ENCODE assay signal across 15 mouse cellular contexts in genomic region chr12:113028067-113028466, GRCm38 (mm10). TPM values are rescaled to one million over a fixed set of nuclear protein-coding genes. Genes with fewer than 3 reads are reported as not detected.
DNase-seq lines count a peak whose midpoint lies in the region; ATAC-seq and TF ChIP-seq lines count a peak whose summit lies in the region.
"Had no signal": no experiment of that assay in that cellular context is flagged by ENCODE, and none has a peak within 500 bp of the region (broad histone marks: within the 10 kb centered on the region; RNA-seq: fewer than 3 reads in every experiment).

No protein-coding gene starts in this region.

- no peak overlapping the region for H3K9ac ChIP-seq in forebrain, embryonic 16.5 days (replicated peaks; ENCODE audit: low read depth, low read length)
- H3K9ac ChIP-seq in hindbrain, postnatal 0 days (replicated peaks; ENCODE audit: low read length): no peak overlapping the region
- no peak overlapping the region for H3K9ac ChIP-seq in neural tube, embryonic 15.5 days (replicated peaks)
- no peak overlapping the region for H3K9ac ChIP-seq in kidney, embryonic 14.5 days (ENCODE audit: low read depth, low read length)
- H3K9ac ChIP-seq: liver, embryonic 14.5 days; stomach, embryonic 15.5 days had no signal

- no peak for TF ChIP-seq CTCF in hindbrain, postnatal 0 days (IDR thresholded peaks at IDR 0.05; ENCODE audit: low read depth)

- 63% methylated on average over 5 of the region's 5 CpGs for WGBS in forebrain, embryonic 10.5 days
- 54% methylated on average over 5 of the region's 5 CpGs for WGBS in forebrain, embryonic 16.5 days
- 22% methylated on average over 5 of the region's 5 CpGs for WGBS in hindbrain, postnatal 0 days
- 27% methylated on average over 5 of the region's 5 CpGs for WGBS in neural tube, embryonic 15.5 days
- 51% methylated on average over 5 of the region's 5 CpGs for whole genome bisulfite sequencing in kidney, embryonic 14.5 days

- intact Hi-C loops in left cerebral cortex, postnatal 4 days (cut with DNase I): no loop called here

- no peak for ATAC-seq in forebrain, embryonic 16.5 days
- ATAC-seq in hindbrain, postnatal 0 days: peak; percentile 46
- no peak for ATAC-seq in neural tube, embryonic 15.5 days (ENCODE audit: low FRiP score)
- no peak for ATAC-seq in kidney, embryonic 14.5 days (ENCODE audit: low FRiP score, low TSS enrichment)

- H3K27ac ChIP-seq in forebrain, embryonic 10.5 days: 0 out of 2 replicates have a peak overlapping the region, but pooled peaks have one; percentile 13
- no peak overlapping the region for H3K27ac ChIP-seq in forebrain, embryonic 16.5 days (ENCODE audit: low read length)
- peak overlapping the region; percentile 48; the same call in 1 of the 2 replicates for H3K27ac ChIP-seq in hindbrain, postnatal 0 days
- H3K27ac ChIP-seq in neural tube, embryonic 15.5 days (replicated peaks): peak overlapping the region; percentile 48
- no peak overlapping the region for H3K27ac ChIP-seq in kidney, embryonic 14.5 days (ENCODE audit: low read depth, low read length)
- H3K27ac ChIP-seq: liver, embryonic 14.5 days; stomach, embryonic 15.5 days had no signal

- no peak overlapping the region for H3K4me3 ChIP-seq in forebrain, embryonic 10.5 days
- no peak overlapping the region for H3K4me3 ChIP-seq in forebrain, embryonic 16.5 days (replicated peaks; ENCODE audit: low read length)
- no peak overlapping the region for H3K4me3 ChIP-seq in hindbrain, postnatal 0 days (ENCODE audit: low read length)
- no peak overlapping the region for H3K4me3 ChIP-seq in neural tube, embryonic 15.5 days (replicated peaks)
- H3K4me3 ChIP-seq in kidney, embryonic 14.5 days (ENCODE audit: low read length): no peak overlapping the region
- H3K4me3 ChIP-seq: layer of hippocampus, adult 2 months; stomach, embryonic 15.5 days had no signal

- peaks cover 54% of the 10 kb centered on the region for H3K36me3 ChIP-seq in forebrain, embryonic 10.5 days (replicated peaks)
- H3K36me3 ChIP-seq in forebrain, embryonic 16.5 days (ENCODE audit: control insufficient read depth, insufficient read depth): no peaks in the 10 kb centered on the region; the same call in 1 of the 2 replicates
- H3K36me3 ChIP-seq in hindbrain, postnatal 0 days (ENCODE audit: insufficient read depth, low read length): peaks cover 5% of the 10 kb centered on the region; the same call in 1 of the 2 replicates
- peaks cover 5% of the 10 kb centered on the region; the same call in 1 of the 2 replicates for H3K36me3 ChIP-seq in neural tube, embryonic 15.5 days
- H3K36me3 ChIP-seq in kidney, embryonic 14.5 days (ENCODE audit: control insufficient read depth, insufficient read depth, low read length): peaks cover 3% of the 10 kb centered on the region; the same call in 1 of the 2 replicates

- peaks cover 41% of the 10 kb centered on the region for H3K4me1 ChIP-seq in forebrain, embryonic 10.5 days
- H3K4me1 ChIP-seq in forebrain, embryonic 16.5 days (replicated peaks; ENCODE audit: control insufficient read depth, insufficient read depth, low read length): peaks cover 21% of the 10 kb centered on the region
- peaks cover 6% of the 10 kb centered on the region for H3K4me1 ChIP-seq in hindbrain, postnatal 0 days (ENCODE audit: insufficient read depth, low read length)
- peaks cover 36% of the 10 kb centered on the region for H3K4me1 ChIP-seq in neural tube, embryonic 15.5 days
- peaks cover 17% of the 10 kb centered on the region; the same call in 1 of the 2 replicates for H3K4me1 ChIP-seq in kidney, embryonic 14.5 days (ENCODE audit: control insufficient read depth, insufficient read depth, low read length)

- no peak for DNase-seq in forebrain, embryonic 10.5 days (ENCODE audit: extremely low spot score, low spot score)
- DNase-seq in left cerebral cortex, postnatal 4 days: peak; percentile 68
- DNase-seq in left cerebral cortex, adult 18-20 months (ENCODE audit: low spot score in 2 of 2): no peak
- peak; percentile 57 for DNase-seq in hindbrain, postnatal 0 days (ENCODE audit: low spot score)
- no peak for DNase-seq in spleen, adult 18-20 months
- DNase-seq: adrenal gland, postnatal 25 days; cerebellum, postnatal 14 days had no signal

- no peaks in the 10 kb centered on the region for H3K9me3 ChIP-seq in forebrain, embryonic 10.5 days
- no peaks in the 10 kb centered on the region for H3K9me3 ChIP-seq in forebrain, embryonic 16.5 days (ENCODE audit: control insufficient read depth, low read length)
- no peaks in the 10 kb centered on the region for H3K9me3 ChIP-seq in hindbrain, postnatal 0 days (ENCODE audit: low read length)
- no peaks in the 10 kb centered on the region for H3K9me3 ChIP-seq in neural tube, embryonic 15.5 days (replicated peaks)
- H3K9me3 ChIP-seq in kidney, embryonic 14.5 days (ENCODE audit: control insufficient read depth, low read length): no peaks in the 10 kb centered on the region
- H3K9me3 ChIP-seq: stomach, embryonic 15.5 days had no signal

- H3K4me2 ChIP-seq in forebrain, embryonic 16.5 days (ENCODE audit: low read length): no peak overlapping the region
- H3K4me2 ChIP-seq in hindbrain, postnatal 0 days (ENCODE audit: low read depth, low read length): no peak overlapping the region
- H3K4me2 ChIP-seq in neural tube, embryonic 15.5 days: no peak overlapping the region
- no peak overlapping the region for H3K4me2 ChIP-seq in kidney, embryonic 14.5 days (replicated peaks; ENCODE audit: low read depth, low read length)
- H3K4me2 ChIP-seq: stomach, embryonic 15.5 days had no signal

- H3K27me3 ChIP-seq in forebrain, embryonic 10.5 days (ENCODE audit: poor library complexity, severe bottlenecking): no peaks in the 10 kb centered on the region
- H3K27me3 ChIP-seq in forebrain, embryonic 16.5 days (replicated peaks; ENCODE audit: control insufficient read depth, insufficient read depth, low read length): no peaks in the 10 kb centered on the region
- H3K27me3 ChIP-seq in hindbrain, postnatal 0 days (ENCODE audit: insufficient read depth, low read length): no peaks in the 10 kb centered on the region
- H3K27me3 ChIP-seq in neural tube, embryonic 15.5 days (replicated peaks): no peaks in the 10 kb centered on the region
- H3K27me3 ChIP-seq in kidney, embryonic 14.5 days (ENCODE audit: control insufficient read depth, insufficient read depth, low read length): no peaks in the 10 kb centered on the region
- H3K27me3 ChIP-seq: stomach, embryonic 15.5 days had no signal

RNA-seq across cellular contexts. Expression of gene Pacs2, which starts 13.8 kb away (rescaled TPM):
- polyA plus RNA-seq in forebrain, embryonic 10.5 days (2016; fragmentation: Nextera tagmentation; extraction: Ambion mirVana): 16.9 and 18.3 TPM in 2 replicates
- polyA plus RNA-seq in forebrain, embryonic 16.5 days (2015; fragmentation: Nextera tagmentation; extraction: Ambion mirVana): 21.7 and 23.2 TPM in 2 replicates
- total RNA-seq in left cerebral cortex, postnatal 4 days (2021): 100 to 1,000 TPM; 184 to 189 TPM
- 10 to 100 TPM; 58.7 to 60.8 TPM for total RNA-seq in left cerebral cortex, adult 18-20 months (2021)
- total RNA-seq in hindbrain, postnatal 0 days (2014; rRNA removed): 111 and 125 TPM in 2 replicates
- polyA plus RNA-seq in hindbrain, postnatal 0 days (2015; fragmentation: Nextera tagmentation; extraction: Ambion mirVana): 20.3 and 20.6 TPM in 2 replicates
- polyA plus RNA-seq in neural tube, embryonic 15.5 days (2015; fragmentation: Nextera tagmentation; extraction: Ambion mirVana): 21.9 and 27.6 TPM in 2 replicates
- polyA plus RNA-seq in kidney, embryonic 14.5 days (2014; fragmentation: Nextera tagmentation; extraction: Ambion mirVana): 12.6 and 14.6 TPM in 2 replicates

RNA-seq across cellular contexts. Expression of gene Brf1, which starts 27.6 kb away (rescaled TPM):
- polyA plus RNA-seq in forebrain, embryonic 10.5 days (2016; fragmentation: Nextera tagmentation; extraction: Ambion mirVana): 50.8 and 58.1 TPM in 2 replicates
- 60.8 and 64.6 TPM in 2 replicates for polyA plus RNA-seq in forebrain, embryonic 16.5 days (2015; fragmentation: Nextera tagmentation; extraction: Ambion mirVana)
- 10 to 100 TPM; 64.5 to 67.2 TPM for total RNA-seq in left cerebral cortex, postnatal 4 days (2021)
- total RNA-seq in left cerebral cortex, adult 18-20 months (2021): 10 to 100 TPM; 45.0 to 47.0 TPM
- total RNA-seq in hindbrain, postnatal 0 days (2014; rRNA removed): 29.4 and 32.9 TPM in 2 replicates
- 39.0 and 40.8 TPM in 2 replicates for polyA plus RNA-seq in hindbrain, postnatal 0 days (2015; fragmentation: Nextera tagmentation; extraction: Ambion mirVana)
- polyA plus RNA-seq in neural tube, embryonic 15.5 days (2015; fragmentation: Nextera tagmentation; extraction: Ambion mirVana): 44.1 and 49.3 TPM in 2 replicates
- polyA plus RNA-seq in kidney, embryonic 14.5 days (2014; fragmentation: Nextera tagmentation; extraction: Ambion mirVana): 38.2 and 75.6 TPM in 2 replicates

RNA-seq across cellular contexts. Expression of gene Tex22, which starts 46.2 kb away (rescaled TPM):
- polyA plus RNA-seq in forebrain, embryonic 10.5 days (2016; fragmentation: Nextera tagmentation; extraction: Ambion mirVana): not detected in 2 replicates
- not detected in 2 replicates for polyA plus RNA-seq in forebrain, embryonic 16.5 days (2015; fragmentation: Nextera tagmentation; extraction: Ambion mirVana)
- total RNA-seq in left cerebral cortex, postnatal 4 days (2021): under 1 TPM; 0.40 to 0.74 TPM
- total RNA-seq in left cerebral cortex, adult 18-20 months (2021): under 1 TPM; 0.44 to 0.73 TPM
- total RNA-seq in hindbrain, postnatal 0 days (2014; rRNA removed): 0.73 and 1.8 TPM in 2 replicates
- not detected in 2 replicates for polyA plus RNA-seq in hindbrain, postnatal 0 days (2015; fragmentation: Nextera tagmentation; extraction: Ambion mirVana)
- not detected in 2 replicates for polyA plus RNA-seq in neural tube, embryonic 15.5 days (2015; fragmentation: Nextera tagmentation; extraction: Ambion mirVana)
- not detected in 2 replicates for polyA plus RNA-seq in kidney, embryonic 14.5 days (2014; fragmentation: Nextera tagmentation; extraction: Ambion mirVana)
- total RNA-seq: hematopoietic stem cell, adult 5-6 weeks; megakaryocyte-erythroid progenitor cell, adult 5-6 weeks had no signal
- polyA plus RNA-seq: stomach, embryonic 15.5 days had no signal

RNA-seq across cellular contexts. Expression of gene Btbd6, which starts 51.8 kb away (rescaled TPM):
- polyA plus RNA-seq in forebrain, embryonic 10.5 days (2016; fragmentation: Nextera tagmentation; extraction: Ambion mirVana): 22.4 and 24.2 TPM in 2 replicates
- 41.4 and 49.7 TPM in 2 replicates for polyA plus RNA-seq in forebrain, embryonic 16.5 days (2015; fragmentation: Nextera tagmentation; extraction: Ambion mirVana)
- total RNA-seq in left cerebral cortex, postnatal 4 days (2021): 10 to 100 TPM; 53.6 to 59.2 TPM
- 10 to 100 TPM; 67.9 to 68.5 TPM for total RNA-seq in left cerebral cortex, adult 18-20 months (2021)
- total RNA-seq in hindbrain, postnatal 0 days (2014; rRNA removed): 71.0 and 76.1 TPM in 2 replicates
- 52.1 and 52.9 TPM in 2 replicates for polyA plus RNA-seq in hindbrain, postnatal 0 days (2015; fragmentation: Nextera tagmentation; extraction: Ambion mirVana)
- polyA plus RNA-seq in neural tube, embryonic 15.5 days (2015; fragmentation: Nextera tagmentation; extraction: Ambion mirVana): 46.3 and 50.0 TPM in 2 replicates
- 22.3 and 23.1 TPM in 2 replicates for polyA plus RNA-seq in kidney, embryonic 14.5 days (2014; fragmentation: Nextera tagmentation; extraction: Ambion mirVana)

Comparison
In these comparisons a context has a peak if more than half of its experiments do, and no peak if none do; other contexts are left out.
1. DNase-seq: peak in left cerebral cortex, postnatal 4 days (single experiment) and hindbrain, postnatal 0 days (single experiment); none in forebrain, embryonic 10.5 days (single experiment), left cerebral cortex, adult 18-20 months (0 of 2) and spleen, adult 18-20 months (0 of 2).
2. H3K27ac ChIP-seq: peak in forebrain, embryonic 10.5 days (single experiment), hindbrain, postnatal 0 days (single experiment) and neural tube, embryonic 15.5 days (single experiment); none in forebrain, embryonic 16.5 days (single experiment) and kidney, embryonic 14.5 days (single experiment).